Mouse (Mus musculus): ENCODE measurements around the gene Mmaa.

- TF ChIP-seq GATA1 (IDR thresholded peaks at IDR 0.05; ENCODE audit: low read length) (no peak), TAL1 (IDR thresholded peaks at IDR 0.05; ENCODE audit: low read length) (no peak)
These were observed 6.1 kb downstream of the Mmaa start for GRCm38 (mm10) chr8:79288681-79289080.

All from erythroblast, embryonic 14.5 days (primary cell).